Mouse (Mus musculus): ENCODE measurements around the gene Nt5dc1. TPM values are rescaled to one million over a fixed set of nuclear protein-coding genes. Genes with fewer than 3 reads are reported as not detected.
A peak's percentile ranks its signal among the peaks of the same experiment; 100 is the strongest.

Gene Nt5dc1
- polyA plus RNA-seq, 1 experiment from 2014 or later: 12.2 TPM

- Histone ChIP-seq H3K9ac (no peak overlapping the region), H3K4me2 (no peak overlapping the region), H3K4me1 (no peaks in the 10 kb centered on the region), H3K27me3 (no peaks in the 10 kb centered on the region), H3K27ac (no peak overlapping the region), H3K4me3 (replicated peaks) (no peak overlapping the region), H3K36me3 (0 out of 2 replicates have a peak, but pooled peaks cover 7% of the 10 kb centered on the region), H3K9me3 (replicated peaks) (no peaks in the 10 kb centered on the region)
- whole genome bisulfite sequencing: 93% methylated on average over 9 of the region's 9 CpGs
- no peak for ATAC-seq (replicated peaks; ENCODE audit: low FRiP score)
These were observed 108.3 kb downstream of the Nt5dc1 start for GRCm38 (mm10) chr10:34309915-34310685.

DNA sequence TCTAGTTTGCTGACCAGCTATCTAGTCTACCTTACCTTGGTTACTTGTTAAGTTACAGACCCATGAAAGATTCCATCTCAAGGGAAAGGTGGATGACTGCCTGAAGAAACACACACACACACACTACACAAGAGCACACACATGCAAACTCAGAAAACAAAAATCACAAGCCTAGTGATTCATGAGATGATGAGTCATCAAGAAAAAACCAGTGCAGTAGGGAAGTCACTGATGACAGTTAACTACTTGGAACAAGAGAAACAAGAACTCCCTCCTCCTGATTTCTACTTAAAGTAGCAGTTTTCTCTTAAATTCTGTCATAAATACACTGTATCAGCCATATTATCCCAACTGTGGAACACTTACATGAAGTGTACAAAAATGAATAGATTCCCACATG, 111.3 kb downstream of the Nt5dc1 start:
- Histone ChIP-seq H3K9me3 (replicated peaks) (no peaks in the 10 kb centered on the region), H3K9ac (no peak overlapping the region), H3K4me3 (replicated peaks) (no peak overlapping the region), H3K27me3 (no peaks in the 10 kb centered on the region), H3K4me1 (no peaks in the 10 kb centered on the region), H3K36me3 (no peaks in the 10 kb centered on the region), H3K27ac (no peak overlapping the region), H3K4me2 (no peak overlapping the region)
- no peak for ATAC-seq (replicated peaks; ENCODE audit: low FRiP score)

GRCm38 (mm10) chr10:34300368-34300767, 118.0 kb downstream of the Nt5dc1 start:
- H3K27me3 ChIP-seq: 0 out of 2 replicates have a peak, but pooled peaks cover 4% of the 10 kb centered on the region
- H3K4me3 ChIP-seq (replicated peaks): 0 out of 2 replicates have a peak overlapping the region, but pooled peaks have one; percentile 10
- no peak overlapping the region for H3K27ac ChIP-seq
- ATAC-seq (replicated peaks; ENCODE audit: low FRiP score): no peak
- H3K36me3 ChIP-seq: no peaks in the 10 kb centered on the region
- H3K9me3 ChIP-seq (replicated peaks): no peaks in the 10 kb centered on the region
- peaks cover 22% of the 10 kb centered on the region for H3K4me1 ChIP-seq
- H3K4me2 ChIP-seq: peak overlapping the region; percentile 10; the same call in 1 of the 2 replicates
- WGBS: 38% methylated on average over 5 of the region's 5 CpGs
- no peak overlapping the region for H3K9ac ChIP-seq

- 48% methylated on average over 25 of the region's 25 CpGs for WGBS
- H3K9ac ChIP-seq: peak overlapping the region; percentile 59
- peak; percentile 2; the same call in 1 of the 2 replicates for ATAC-seq (replicated peaks; ENCODE audit: low FRiP score)
- H3K4me2 ChIP-seq: peak overlapping the region; percentile 95
- no peak overlapping the region for H3K27ac ChIP-seq
- no peaks in the 10 kb centered on the region for H3K36me3 ChIP-seq
- peaks cover 22% of the 10 kb centered on the region for H3K4me1 ChIP-seq
- no peaks in the 10 kb centered on the region for H3K9me3 ChIP-seq (replicated peaks)
- H3K27me3 ChIP-seq: 0 out of 2 replicates have a peak, but pooled peaks cover 4% of the 10 kb centered on the region
- H3K4me3 ChIP-seq (replicated peaks): peak overlapping the region; percentile 66
These were observed 120.2 kb downstream of the Nt5dc1 start for GRCm38 (mm10) chr10:34297980-34298753.

- H3K4me1 ChIP-seq: peaks cover 22% of the 10 kb centered on the region
These were observed 120.9 kb downstream of the Nt5dc1 start, which contains the start of gene Tspyl4 for GRCm38 (mm10) chr10:34297299-34297979. Gene Tspyl4, plus strand, starts transcription at chr10:34297442.

GRCm38 (mm10) chr10:34296911-34297298, 121.4 kb downstream of the Nt5dc1 start:
- WGBS: 4% methylated on average over 13 of the region's 13 CpGs
- H3K4me2 ChIP-seq: peak overlapping the region; percentile 95
- peak overlapping the region; percentile 66 for H3K4me3 ChIP-seq (replicated peaks)
- no peaks in the 10 kb centered on the region for H3K9me3 ChIP-seq (replicated peaks)
- H3K9ac ChIP-seq: no peak overlapping the region; the same call in 1 of the 2 replicates
- H3K27ac ChIP-seq: no peak overlapping the region
- no peaks in the 10 kb centered on the region for H3K36me3 ChIP-seq
- ATAC-seq (replicated peaks; ENCODE audit: low FRiP score): no peak
- H3K27me3 ChIP-seq: 0 out of 2 replicates have a peak, but pooled peaks cover 4% of the 10 kb centered on the region
- H3K4me1 ChIP-seq: peaks cover 22% of the 10 kb centered on the region

More at GRCm38 (mm10) chr10:34297299-34297979, 120.9 kb downstream of the Nt5dc1 start, which contains the start of gene Tspyl4:
- H3K27ac ChIP-seq: peak within 1 kb of the TSS; percentile 37
- H3K9ac ChIP-seq: peak within 1 kb of the TSS; percentile 59
- peak; percentile 98 for ATAC-seq (replicated peaks; ENCODE audit: low FRiP score)
- H3K36me3 ChIP-seq: no peaks in the 10 kb centered on the region
- no peaks in the 10 kb centered on the region for H3K9me3 ChIP-seq (replicated peaks)
- H3K27me3 ChIP-seq: 0 out of 2 replicates have a peak, but pooled peaks cover 4% of the 10 kb centered on the region
- H3K4me2 ChIP-seq: peak within 1 kb of the TSS; percentile 95
- peak within 1 kb of the TSS; percentile 66 for H3K4me3 ChIP-seq (replicated peaks)
- under 1% methylated on average over 38 of the region's 38 CpGs for whole genome bisulfite sequencing

- Histone ChIP-seq H3K9me3 (replicated peaks) (no peaks in the 10 kb centered on the region), H3K4me2 (peak overlapping the region; percentile 75), H3K27me3 (peaks cover 4% of the 10 kb centered on the region; the same call in 1 of the 2 replicates), H3K4me1 (peaks cover 18% of the 10 kb centered on the region), H3K27ac (peak overlapping the region; percentile 67), H3K4me3 (replicated peaks) (peak overlapping the region; percentile 72), H3K9ac (peak overlapping the region; percentile 77), H3K36me3 (peaks cover 11% of the 10 kb centered on the region)
- WGBS: 4% methylated on average over 47 of the region's 47 CpGs
- peak; percentile 67 for ATAC-seq (replicated peaks; ENCODE audit: low FRiP score)
These were observed 135.7 kb downstream of the Nt5dc1 start for GRCm38 (mm10) chr10:34282420-34283238.

DNA sequence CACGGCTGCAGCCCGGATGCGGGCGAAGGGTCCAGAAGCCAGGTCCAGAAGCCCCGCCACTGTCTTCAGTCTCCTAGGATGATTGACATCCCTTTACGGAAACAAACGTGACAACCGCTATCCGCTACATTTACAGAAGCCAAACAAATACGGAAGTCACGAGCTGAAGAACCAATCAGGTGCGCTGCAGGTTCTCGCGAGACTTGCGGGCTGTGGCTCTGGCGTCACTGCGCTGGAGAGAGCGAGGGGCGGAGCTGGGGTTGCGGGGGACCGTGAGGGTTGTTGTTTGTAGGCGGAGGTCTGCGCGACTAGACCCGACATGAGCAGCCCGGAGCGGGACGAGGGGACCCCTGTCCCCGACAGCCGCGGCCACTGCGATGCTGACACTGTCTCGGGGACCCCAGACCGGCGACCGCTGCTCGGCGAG, 136.4 kb downstream of the Nt5dc1 start, which contains the start of gene Tspyl1:
Gene Tspyl1 (plus strand): TSS at position 229 of the 427 bp plus-strand sequence.
- ATAC-seq (replicated peaks; ENCODE audit: low FRiP score): peak; percentile 98

GRCm38 (mm10) chr10:34281211-34281961, 137.0 kb downstream of the Nt5dc1 start:
- H3K4me3 ChIP-seq (replicated peaks): peak overlapping the region; percentile 72
- H3K27ac ChIP-seq: peak overlapping the region; percentile 64; the same call in 1 of the 2 replicates
- peak; percentile 26; the same call in 1 of the 2 replicates for ATAC-seq (replicated peaks; ENCODE audit: low FRiP score)
- peak overlapping the region; percentile 75 for H3K4me2 ChIP-seq
- 17% methylated on average over 14 of the region's 14 CpGs for WGBS
- peaks cover 18% of the 10 kb centered on the region for H3K4me1 ChIP-seq
- 0 out of 2 replicates have a peak, but pooled peaks cover 3% of the 10 kb centered on the region for H3K36me3 ChIP-seq
- H3K27me3 ChIP-seq: peaks cover 10% of the 10 kb centered on the region; the same call in 1 of the 2 replicates
- H3K9me3 ChIP-seq (replicated peaks): no peaks in the 10 kb centered on the region
- H3K9ac ChIP-seq: peak overlapping the region; percentile 77

More for the DNA sequence above, 136.4 kb downstream of the Nt5dc1 start, which contains the start of gene Tspyl1:
- Histone ChIP-seq H3K4me2 (peak within 1 kb of the TSS; percentile 75), H3K27me3 (peaks cover 10% of the 10 kb centered on the region; the same call in 1 of the 2 replicates), H3K27ac (peak within 1 kb of the TSS; percentile 67), H3K4me3 (replicated peaks) (peak within 1 kb of the TSS; percentile 72), H3K4me1 (peaks cover 18% of the 10 kb centered on the region), H3K36me3 (peaks cover 4% of the 10 kb centered on the region), H3K9ac (peak within 1 kb of the TSS; percentile 77), H3K9me3 (replicated peaks) (no peaks in the 10 kb centered on the region)
- under 1% methylated on average over 38 of the region's 38 CpGs for WGBS

DNA sequence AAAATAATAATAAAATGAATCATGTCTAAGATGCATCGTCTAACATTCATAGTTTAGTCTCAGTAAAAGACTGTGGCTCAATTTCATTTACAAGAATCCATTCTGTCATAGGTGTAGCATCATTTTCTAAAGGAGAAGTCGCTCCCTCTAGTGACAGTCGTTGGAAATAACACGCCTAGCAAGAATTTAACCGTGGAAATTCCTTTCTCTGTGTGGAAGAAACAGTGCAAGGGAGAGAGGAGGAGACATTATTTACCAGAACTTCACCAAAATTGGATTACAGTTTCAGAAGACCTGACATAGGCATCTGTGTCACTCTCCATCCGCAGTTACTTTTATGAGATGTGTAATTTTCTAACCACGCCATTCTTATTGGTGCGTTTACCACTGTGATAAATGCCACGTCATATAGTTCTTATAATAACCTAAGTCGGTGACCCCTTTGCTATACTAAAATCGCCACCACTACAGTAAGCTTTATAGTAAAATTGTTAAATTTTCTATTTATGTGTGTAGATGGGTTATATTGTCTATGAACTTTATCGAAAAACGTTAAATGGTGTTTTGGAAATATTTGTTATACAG, 137.7 kb downstream of the Nt5dc1 start:
- Histone ChIP-seq H3K9me3 (replicated peaks) (no peaks in the 10 kb centered on the region), H3K9ac (no peak overlapping the region), H3K27ac (no peak overlapping the region), H3K4me1 (peaks cover 18% of the 10 kb centered on the region), H3K4me3 (replicated peaks) (peak overlapping the region; percentile 28), H3K36me3 (no peaks in the 10 kb centered on the region), H3K27me3 (peaks cover 10% of the 10 kb centered on the region; the same call in 1 of the 2 replicates), H3K4me2 (peak overlapping the region; percentile 56)
- no peak for ATAC-seq (replicated peaks; ENCODE audit: low FRiP score)
- 28% methylated on average over 13 of the region's 13 CpGs for WGBS
